ENCODE assay signal across 19 mouse cellular contexts in genomic region chr10:125298036-125298435, GRCm38 (mm10).
DNase-seq lines count a peak whose midpoint lies in the region; ATAC-seq lines count a peak whose summit lies in the region.
"Had no signal": no experiment of that assay in that cellular context is flagged by ENCODE, and none has a peak within 500 bp of the region (broad histone marks: within the 10 kb centered on the region; RNA-seq: fewer than 3 reads in every experiment).

No protein-coding gene starts in this region.

- no peak overlapping the region for H3K27ac ChIP-seq in heart, embryonic 11.5 days (ENCODE audit: low read depth, low read length)
- H3K27ac ChIP-seq: forebrain, embryonic 12.5 days; heart, embryonic 13.5 days; hindbrain, embryonic 13.5 days; limb, embryonic 10.5 days; liver, embryonic 13.5 days; midbrain, embryonic 10.5 days had no signal

- no peaks in the 10 kb centered on the region for H3K36me3 ChIP-seq in heart, embryonic 11.5 days (ENCODE audit: control insufficient read depth, insufficient read depth, low read length)
- H3K36me3 ChIP-seq: forebrain, embryonic 12.5 days; heart, embryonic 13.5 days; hindbrain, embryonic 13.5 days; limb, embryonic 10.5 days; liver, embryonic 13.5 days; midbrain, embryonic 10.5 days had no signal

- no peak for ATAC-seq in megakaryocyte, adult 5-6 weeks (ENCODE audit: poor library complexity, severe bottlenecking)
- no peak for ATAC-seq in heart, embryonic 11.5 days (replicated peaks; ENCODE audit: insufficient number of reproducible peaks, low FRiP score, low TSS enrichment)
- ATAC-seq: intestine, embryonic 16.5 days had no signal

- no peaks in the 10 kb centered on the region for H3K9me3 ChIP-seq in heart, embryonic 11.5 days (replicated peaks; ENCODE audit: control insufficient read depth, low read length)
- H3K9me3 ChIP-seq: forebrain, embryonic 12.5 days; heart, embryonic 13.5 days; hindbrain, embryonic 13.5 days; limb, embryonic 10.5 days; liver, embryonic 13.5 days; midbrain, embryonic 10.5 days had no signal

- intact Hi-C loops in left cerebral cortex, postnatal 25 days (cut with DNase I), result no loop called here

- H3K4me3 ChIP-seq in heart, embryonic 11.5 days (ENCODE audit: low read depth, low read length), result no peak overlapping the region
- H3K4me3 ChIP-seq: forebrain, embryonic 12.5 days; heart, embryonic 13.5 days; hindbrain, embryonic 13.5 days; limb, embryonic 10.5 days; liver, embryonic 13.5 days; midbrain, embryonic 10.5 days had no signal

- DNase-seq in frontal cortex, adult 2 months (ENCODE audit: extremely low spot score in 1 of 2, low spot score in 1 of 2), result peak; percentile 38 to 70
- DNase-seq in frontal cortex, postnatal 10 days (ENCODE audit: low spot score in 2 of 2), result no peak
- peak; percentile 9 for DNase-seq in 3T3-L1 (ENCODE audit: low read depth, low spot score)
- peak; percentile 48 for DNase-seq in adrenal gland, postnatal 14 days
- peak; percentile 46 to 86 for DNase-seq in left cerebral cortex, postnatal 25 days (ENCODE audit: low spot score in 2 of 2)
- no peak for DNase-seq in c-Kit-positive CD71-positive TER-119-positive erythroid progenitor cells, embryonic 14.5 days (ENCODE audit: low spot score)
- DNase-seq: cerebellum, postnatal 10 days; gastrocnemius, postnatal 25 days; kidney, postnatal 14 days; liver, embryonic 13.5 days; lung, postnatal 14 days had no signal

- H3K9ac ChIP-seq in heart, embryonic 11.5 days (ENCODE audit: low read depth, low read length), result no peak overlapping the region
- H3K9ac ChIP-seq: forebrain, embryonic 12.5 days; heart, embryonic 13.5 days; hindbrain, embryonic 13.5 days; liver, embryonic 13.5 days had no signal

- WGBS in heart, embryonic 11.5 days (ENCODE audit: insufficient replicate concordance), result 70% methylated on average over 6 of the region's 6 CpGs

- H3K4me2 ChIP-seq in heart, embryonic 11.5 days, result no peak overlapping the region
- H3K4me2 ChIP-seq: forebrain, embryonic 12.5 days; heart, embryonic 13.5 days; hindbrain, embryonic 13.5 days; liver, embryonic 13.5 days had no signal

- H3K27me3 ChIP-seq in heart, embryonic 11.5 days (ENCODE audit: control insufficient read depth, insufficient read depth, low read length), result no peaks in the 10 kb centered on the region
- H3K27me3 ChIP-seq: forebrain, embryonic 12.5 days; heart, embryonic 13.5 days; hindbrain, embryonic 13.5 days; liver, embryonic 13.5 days had no signal

- H3K4me1 ChIP-seq in heart, embryonic 11.5 days (ENCODE audit: control insufficient read depth, insufficient read depth, low read length), result no peaks in the 10 kb centered on the region
- H3K4me1 ChIP-seq: forebrain, embryonic 12.5 days; heart, embryonic 13.5 days; hindbrain, embryonic 13.5 days; liver, embryonic 13.5 days; midbrain, embryonic 10.5 days had no signal

Comparison
In these comparisons a context has a peak if more than half of its experiments do, and no peak if none do; other contexts are left out.
1. DNase-seq: peak in frontal cortex, adult 2 months (2 of 2), 3T3-L1 (single experiment), adrenal gland, postnatal 14 days (single experiment) and left cerebral cortex, postnatal 25 days (2 of 2); none in frontal cortex, postnatal 10 days (0 of 2) and c-Kit-positive CD71-positive TER-119-positive erythroid progenitor cells, embryonic 14.5 days (single experiment).